Mouse (Mus musculus): ENCODE measurements around the gene Serpinb6a.

DNA sequence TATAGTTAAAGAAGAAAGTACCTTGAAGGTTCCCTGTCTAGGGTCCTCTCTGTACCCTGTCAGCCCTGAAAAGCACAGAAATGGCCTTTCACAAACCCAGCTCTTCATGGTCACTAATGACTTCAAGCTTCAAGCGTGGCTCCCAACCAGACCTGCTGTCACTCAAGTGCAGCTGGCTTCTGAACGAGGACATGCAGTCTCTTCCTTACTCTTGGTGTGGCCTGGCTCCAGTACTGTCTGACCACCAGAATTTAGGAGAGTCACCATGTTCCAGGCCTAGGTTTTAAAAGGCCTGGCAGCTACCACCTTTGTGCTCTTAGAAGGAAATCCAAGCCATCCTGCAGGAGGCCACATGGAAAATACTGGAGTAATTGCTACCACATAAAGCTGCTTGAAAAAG is 72.3 kb downstream of the Serpinb6a start:
- TF ChIP-seq POLR2A (IDR thresholded peaks at IDR 0.05; ENCODE audit: low read depth, low read length) (no peak), CTCF (IDR thresholded peaks at IDR 0.05; ENCODE audit: borderline replicate concordance, insufficient read depth, low read length) (no peak)

All from embryonic fibroblast, embryonic 13.5 days (primary cell).